Mouse (Mus musculus) kidney, adult 11 months (tissue): ENCODE measurements around the gene Olfr1480.

ENCODE experiments used
- DNase-seq: peaks from one replicate; pipeline ENCODE4 v3.0.0; 2022

The Olfr1480 gene

DNA sequence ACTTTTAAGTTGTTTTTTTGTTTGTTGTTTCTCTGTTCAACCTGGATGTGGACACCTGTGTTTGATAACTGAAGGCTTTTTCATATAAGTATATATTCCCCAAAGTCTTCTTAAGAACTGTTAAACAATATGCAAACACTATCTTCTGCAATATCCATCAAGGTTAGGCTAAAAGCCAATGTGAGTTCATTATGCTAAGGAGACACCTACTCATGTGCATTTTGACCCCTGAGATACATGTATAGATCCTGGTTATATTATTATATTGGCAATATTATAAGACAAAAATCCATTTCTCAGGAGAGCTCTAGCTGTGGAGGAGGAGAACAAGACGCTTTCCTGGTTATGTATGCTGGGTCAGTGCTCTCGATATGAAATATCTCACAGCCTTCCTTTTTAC lies at the start of gene Olfr1480:
Olfr1480 (plus strand) TSS at position 301 of the 400 bp plus-strand sequence.
- DNase-seq: no peak

DNA sequence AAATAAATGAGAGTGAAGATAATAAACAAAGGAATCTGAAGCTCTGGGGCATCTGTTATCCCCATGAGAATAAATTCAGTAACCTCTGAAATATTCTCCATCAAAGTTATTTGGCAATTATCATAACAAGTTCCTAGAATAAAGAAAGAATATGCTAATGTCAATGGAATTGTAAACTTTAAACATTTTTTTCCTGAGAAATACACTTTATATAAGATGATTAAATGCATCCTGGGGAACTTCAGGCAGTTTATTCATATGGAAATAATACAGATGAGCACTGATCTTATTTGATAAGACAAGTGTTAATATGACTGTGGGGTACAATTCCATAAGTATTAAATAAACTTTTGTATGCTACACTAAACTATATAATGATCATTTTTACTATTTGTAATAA lies 47.6 kb upstream of the Olfr1480 start, which contains the start of gene Olfr1475:
Olfr1475 (minus strand) TSS at position 101 of the 400 bp plus-strand sequence.
- DNase-seq: no peak

DNA sequence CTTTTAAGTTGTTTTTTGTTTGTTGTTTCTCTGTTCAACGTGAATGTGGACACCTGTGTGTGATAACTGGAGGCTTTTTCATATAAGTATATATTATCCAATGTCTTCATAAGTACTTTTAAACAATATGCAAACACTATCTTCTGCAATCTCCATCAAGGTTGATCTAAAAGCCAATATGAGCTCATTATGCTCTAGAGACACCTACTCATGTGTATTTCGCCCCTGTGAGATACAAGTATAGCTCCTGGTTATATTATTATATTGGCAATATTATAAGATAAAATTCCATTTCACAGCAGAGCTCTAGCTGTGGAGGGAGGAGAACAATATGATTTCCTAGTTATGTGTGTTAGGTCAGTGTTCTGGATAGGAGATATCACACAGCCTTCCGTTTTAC lies 27.5 kb upstream of the Olfr1480 start, which contains the start of gene Olfr1477:
Olfr1477 (plus strand) TSS at position 301 of the 400 bp plus-strand sequence.
- no peak for DNase-seq
